Mouse (Mus musculus) stomach, embryonic 15.5 days (tissue): Measurements from ENCODE around the gene Eef2k. TPM values are rescaled to one million over a fixed set of nuclear protein-coding genes. Genes with fewer than 3 reads are reported as not detected.
A peak's percentile ranks its signal among the peaks of the same experiment; 100 is the strongest.

Experiments
- ATAC-seq: fragments of 200-750 bp; cut with Nextera tagmentation; 2 replicates; pipeline ENCODE4 v1.8.0; 2017; ENCODE audit warnings: low read depth, moderate number of reproducible peaks, moderate TSS enrichment; ENCODE audit not compliant: insufficient read depth, low FRiP score
- H3K27ac ChIP-seq: fragments of 300-500 bp; sonication (generic); 2 replicates; pipeline ENCODE4 v1.5.1; 2015; ENCODE audit warnings: mild to moderate bottlenecking, inconsistent platforms
- H3K27me3 ChIP-seq: fragments of 300-500 bp; sonication (generic); replicated peaks from 2 replicates; pipeline ENCODE4 v1.6.1; 2015; ENCODE audit warnings: inconsistent platforms
- H3K36me3 ChIP-seq: fragments of 300-500 bp; sonication (generic); 2 replicates; pipeline ENCODE4 v1.6.1; 2015; ENCODE audit warnings: inconsistent platforms
- H3K4me1 ChIP-seq: fragments of 300-500 bp; sonication (generic); 2 replicates; pipeline ENCODE4 v1.6.1; 2015; ENCODE audit warnings: inconsistent platforms
- H3K4me2 ChIP-seq: fragments of 300-500 bp; sonication (generic); 2 replicates; pipeline ENCODE4 v1.6.1; 2015; ENCODE audit warnings: mild to moderate bottlenecking, inconsistent platforms
- H3K4me3 ChIP-seq: fragments of 300-500 bp; sonication (generic); replicated peaks from 2 replicates; pipeline ENCODE4 v1.5.1; 2015; ENCODE audit warnings: inconsistent platforms
- H3K9ac ChIP-seq: fragments of 300-500 bp; sonication (generic); 2 replicates; pipeline ENCODE4 v1.6.1; 2015; ENCODE audit warnings: inconsistent platforms
- H3K9me3 ChIP-seq: fragments of 300-500 bp; sonication (generic); 2 replicates; pipeline ENCODE4 v1.6.1; 2016; ENCODE audit warnings: inconsistent platforms
- WGBS: fragments of 180-500 bp; shearing (Covaris S2); methylation state at CpG from one replicate; pipeline ENCODE4 v1.1.7; 2015; 5-methylcytosine and 5-hydroxymethylcytosine counted together
- polyA plus RNA-seq: library from polyadenylated mRNA; unstranded; fragments of >200 nt; fragmentation: Nextera tagmentation; extraction: Ambion mirVana; gene quantifications from 2 replicates; pipeline ENCODE4 v1.2.1, GENCODE M21; 2015

The Eef2k gene
- polyA plus RNA-seq, 1 experiment from 2014 or later: 54.3 TPM

- WGBS: under 1% methylated on average over 46 of the region's 46 CpGs
- Histone ChIP-seq H3K27ac (peak overlapping the region; percentile 69; the same call in 1 of the 2 replicates), H3K4me1 (peaks cover 4% of the 10 kb centered on the region), H3K4me2 (peak overlapping the region; percentile 97), H3K9me3 (no peaks in the 10 kb centered on the region), H3K27me3 (no peaks in the 10 kb centered on the region), H3K4me3 (peak overlapping the region; percentile 69), H3K36me3 (no peaks in the 10 kb centered on the region), H3K9ac (peak overlapping the region; percentile 37)
- peak; percentile 37 for ATAC-seq
Measured at GRCm38 (mm10) chr7:120830431-120831381, 11.9 kb upstream of the Eef2k start.

GRCm38 (mm10) chr7:120834426-120834825, 8.2 kb upstream of the Eef2k start:
- WGBS: 41% methylated on average over 6 of the region's 6 CpGs
- Histone ChIP-seq H3K4me3 (peak overlapping the region; percentile 67), H3K9ac (no peak overlapping the region), H3K4me2 (peak overlapping the region; percentile 56), H3K27me3 (no peaks in the 10 kb centered on the region), H3K36me3 (no peaks in the 10 kb centered on the region), H3K9me3 (no peaks in the 10 kb centered on the region), H3K4me1 (peaks cover 8% of the 10 kb centered on the region), H3K27ac (peak overlapping the region; percentile 84; the same call in 1 of the 2 replicates)
- no peak for ATAC-seq

GRCm38 (mm10) chr7:120834863-120835372, 7.7 kb upstream of the Eef2k start:
- peak overlapping the region; percentile 56 for H3K4me2 ChIP-seq
- WGBS: 9% methylated on average over 14 of the region's 14 CpGs
- ATAC-seq: peak; percentile 87
- no peaks in the 10 kb centered on the region for H3K27me3 ChIP-seq
- H3K9me3 ChIP-seq: no peaks in the 10 kb centered on the region
- H3K36me3 ChIP-seq: no peaks in the 10 kb centered on the region
- H3K4me3 ChIP-seq: peak overlapping the region; percentile 67
- H3K27ac ChIP-seq: peak overlapping the region; percentile 84
- H3K9ac ChIP-seq: 0 out of 2 replicates have a peak overlapping the region, but pooled peaks have one; percentile 40
- H3K4me1 ChIP-seq: peaks cover 8% of the 10 kb centered on the region

GRCm38 (mm10) chr7:120835449-120836359, 6.9 kb upstream of the Eef2k start:
- WGBS: under 1% methylated on average over 41 of the region's 41 CpGs

GRCm38 (mm10) chr7:120836361-120836760, 6.3 kb upstream of the Eef2k start:
- no peaks in the 10 kb centered on the region for H3K27me3 ChIP-seq
- H3K4me3 ChIP-seq: peak overlapping the region; percentile 67
- H3K4me1 ChIP-seq: peaks cover 7% of the 10 kb centered on the region
- H3K36me3 ChIP-seq: no peaks in the 10 kb centered on the region
- WGBS: 5% methylated on average over 12 of the region's 12 CpGs
- H3K27ac ChIP-seq: no peak overlapping the region
- no peaks in the 10 kb centered on the region for H3K9me3 ChIP-seq
- H3K4me2 ChIP-seq: peak overlapping the region; percentile 52
- H3K9ac ChIP-seq: no peak overlapping the region
- ATAC-seq: no peak

More at GRCm38 (mm10) chr7:120835449-120836359, 6.9 kb upstream of the Eef2k start:
- peak overlapping the region; percentile 46; the same call in 1 of the 2 replicates for H3K9ac ChIP-seq
- peak overlapping the region; percentile 84 for H3K27ac ChIP-seq
- no peaks in the 10 kb centered on the region for H3K27me3 ChIP-seq
- H3K9me3 ChIP-seq: no peaks in the 10 kb centered on the region
- H3K4me2 ChIP-seq: peak overlapping the region; percentile 56
- H3K36me3 ChIP-seq: no peaks in the 10 kb centered on the region
- peak overlapping the region; percentile 67 for H3K4me3 ChIP-seq
- ATAC-seq: peak; percentile 84
- H3K4me1 ChIP-seq: peaks cover 8% of the 10 kb centered on the region

- Histone ChIP-seq H3K4me1 (peaks cover 4% of the 10 kb centered on the region), H3K9me3 (no peaks in the 10 kb centered on the region), H3K27ac (peak overlapping the region; percentile 62), H3K4me2 (no peak overlapping the region), H3K4me3 (no peak overlapping the region), H3K36me3 (no peaks in the 10 kb centered on the region), H3K27me3 (no peaks in the 10 kb centered on the region), H3K9ac (no peak overlapping the region)
- 54% methylated on average over 5 of the region's 5 CpGs for WGBS
- ATAC-seq: no peak
Measured at GRCm38 (mm10) chr7:120838436-120839160, 4.0 kb upstream of the Eef2k start.

- 85% methylated on average over 2 of the region's 2 CpGs for WGBS
Measured at GRCm38 (mm10) chr7:120839786-120840185, 2.8 kb upstream of the Eef2k start.

GRCm38 (mm10) chr7:120843037-120843621, 498 bp downstream of the Eef2k start:
- peak overlapping the region; percentile 97 for H3K9ac ChIP-seq
- ATAC-seq: peak; percentile 65
- no peaks in the 10 kb centered on the region for H3K9me3 ChIP-seq
- peak overlapping the region; percentile 99 for H3K27ac ChIP-seq
- H3K4me2 ChIP-seq: peak overlapping the region; percentile 78
- peaks cover 7% of the 10 kb centered on the region; the same call in 1 of the 2 replicates for H3K36me3 ChIP-seq
- peak overlapping the region; percentile 91 for H3K4me3 ChIP-seq
- 0 out of 2 replicates have a peak, but pooled peaks cover 3% of the 10 kb centered on the region for H3K4me1 ChIP-seq
- WGBS: under 1% methylated on average over 40 of the region's 40 CpGs
- no peaks in the 10 kb centered on the region for H3K27me3 ChIP-seq

More at GRCm38 (mm10) chr7:120839786-120840185, 2.8 kb upstream of the Eef2k start:
- Histone ChIP-seq H3K4me1 (peaks cover 4% of the 10 kb centered on the region; the same call in 1 of the 2 replicates), H3K36me3 (no peaks in the 10 kb centered on the region), H3K4me2 (no peak overlapping the region), H3K27ac (no peak overlapping the region), H3K27me3 (no peaks in the 10 kb centered on the region), H3K9ac (no peak overlapping the region), H3K9me3 (no peaks in the 10 kb centered on the region), H3K4me3 (no peak overlapping the region)
- no peak for ATAC-seq

GRCm38 (mm10) chr7:120843852-120844435, 1.3 kb downstream of the Eef2k start:
- H3K4me3 ChIP-seq: peak overlapping the region; percentile 91
- H3K27ac ChIP-seq: peak overlapping the region; percentile 99
- peak overlapping the region; percentile 97 for H3K9ac ChIP-seq
- peak overlapping the region; percentile 78 for H3K4me2 ChIP-seq
- no peaks in the 10 kb centered on the region for H3K27me3 ChIP-seq
- peaks cover 7% of the 10 kb centered on the region; the same call in 1 of the 2 replicates for H3K36me3 ChIP-seq
- no peak for ATAC-seq
- 6% methylated on average over 16 of the region's 16 CpGs for WGBS
- H3K4me1 ChIP-seq: 0 out of 2 replicates have a peak, but pooled peaks cover 3% of the 10 kb centered on the region
- no peaks in the 10 kb centered on the region for H3K9me3 ChIP-seq

GRCm38 (mm10) chr7:120844689-120845088, 2.1 kb downstream of the Eef2k start:
- no peak for ATAC-seq
- no peaks in the 10 kb centered on the region for H3K9me3 ChIP-seq
- H3K4me1 ChIP-seq: 0 out of 2 replicates have a peak, but pooled peaks cover 3% of the 10 kb centered on the region
- H3K27me3 ChIP-seq: no peaks in the 10 kb centered on the region
- H3K4me2 ChIP-seq: peak overlapping the region; percentile 78
- 36% methylated on average over 9 of the region's 9 CpGs for WGBS
- H3K9ac ChIP-seq: 0 out of 2 replicates have a peak overlapping the region, but pooled peaks have one; percentile 97
- no peak overlapping the region for H3K27ac ChIP-seq
- peaks cover 7% of the 10 kb centered on the region; the same call in 1 of the 2 replicates for H3K36me3 ChIP-seq
- H3K4me3 ChIP-seq: peak overlapping the region; percentile 91
